22 mouse cellular contexts compared by ENCODE assay signal in genomic region chr9:18226644-18227043, GRCm38 (mm10).
DNase-seq lines count a peak whose midpoint lies in the region; ATAC-seq lines count a peak whose summit lies in the region.
"Had no signal": no experiment of that assay in that cellular context is flagged by ENCODE, and none has a peak within 500 bp of the region (broad histone marks: within the 10 kb centered on the region; RNA-seq: fewer than 3 reads in every experiment).

No protein-coding gene starts in this region.

- H3K27me3 ChIP-seq in liver, embryonic 12.5 days (replicated peaks), result no peaks in the 10 kb centered on the region
- no peaks in the 10 kb centered on the region for H3K27me3 ChIP-seq in liver, embryonic 13.5 days
- H3K27me3 ChIP-seq in liver, embryonic 15.5 days, result no peaks in the 10 kb centered on the region
- H3K27me3 ChIP-seq in heart, embryonic 11.5 days (ENCODE audit: control insufficient read depth, insufficient read depth, low read length), result no peaks in the 10 kb centered on the region
- no peaks in the 10 kb centered on the region for H3K27me3 ChIP-seq in forebrain, embryonic 15.5 days
- H3K27me3 ChIP-seq: embryonic facial prominence, embryonic 12.5 days; forebrain, embryonic 13.5 days; Patski had no signal

- no peaks in the 10 kb centered on the region for H3K4me1 ChIP-seq in liver, embryonic 12.5 days
- no peaks in the 10 kb centered on the region for H3K4me1 ChIP-seq in liver, embryonic 13.5 days (replicated peaks)
- H3K4me1 ChIP-seq in liver, embryonic 15.5 days (replicated peaks), result no peaks in the 10 kb centered on the region
- H3K4me1 ChIP-seq in heart, embryonic 11.5 days (ENCODE audit: control insufficient read depth, insufficient read depth, low read length), result no peaks in the 10 kb centered on the region
- peaks cover 2% of the 10 kb centered on the region; the same call in 1 of the 2 replicates for H3K4me1 ChIP-seq in forebrain, embryonic 15.5 days
- H3K4me1 ChIP-seq: embryonic facial prominence, embryonic 10.5 days; embryonic facial prominence, embryonic 12.5 days; forebrain, embryonic 13.5 days had no signal

- H3K36me3 ChIP-seq in liver, embryonic 12.5 days, result no peaks in the 10 kb centered on the region
- no peaks in the 10 kb centered on the region for H3K36me3 ChIP-seq in liver, embryonic 13.5 days
- no peaks in the 10 kb centered on the region for H3K36me3 ChIP-seq in liver, embryonic 15.5 days (replicated peaks)
- H3K36me3 ChIP-seq in heart, embryonic 11.5 days (ENCODE audit: control insufficient read depth, insufficient read depth, low read length), result no peaks in the 10 kb centered on the region
- no peaks in the 10 kb centered on the region for H3K36me3 ChIP-seq in forebrain, embryonic 15.5 days
- H3K36me3 ChIP-seq: embryonic facial prominence, embryonic 10.5 days; embryonic facial prominence, embryonic 12.5 days had no signal

- H3K27ac ChIP-seq in liver, embryonic 12.5 days, result no peak overlapping the region
- H3K27ac ChIP-seq in liver, embryonic 13.5 days, result no peak overlapping the region
- H3K27ac ChIP-seq in liver, embryonic 15.5 days (replicated peaks), result no peak overlapping the region
- no peak overlapping the region for H3K27ac ChIP-seq in heart, embryonic 11.5 days (ENCODE audit: low read depth, low read length)
- H3K27ac ChIP-seq in forebrain, embryonic 15.5 days (replicated peaks), result no peak overlapping the region
- H3K27ac ChIP-seq: embryonic facial prominence, embryonic 10.5 days; embryonic facial prominence, embryonic 12.5 days; forebrain, embryonic 13.5 days had no signal

- no peak overlapping the region for H3K4me3 ChIP-seq in liver, embryonic 12.5 days
- H3K4me3 ChIP-seq in liver, embryonic 13.5 days (replicated peaks), result no peak overlapping the region
- no peak overlapping the region for H3K4me3 ChIP-seq in liver, embryonic 15.5 days (replicated peaks)
- no peak overlapping the region for H3K4me3 ChIP-seq in heart, embryonic 11.5 days (ENCODE audit: low read depth, low read length)
- no peak overlapping the region for H3K4me3 ChIP-seq in forebrain, embryonic 15.5 days
- H3K4me3 ChIP-seq: embryonic facial prominence, embryonic 10.5 days; embryonic facial prominence, embryonic 12.5 days; forebrain, embryonic 13.5 days had no signal

- no peak overlapping the region for H3K9ac ChIP-seq in liver, embryonic 12.5 days
- no peak overlapping the region for H3K9ac ChIP-seq in liver, embryonic 13.5 days
- no peak overlapping the region for H3K9ac ChIP-seq in liver, embryonic 15.5 days
- no peak overlapping the region for H3K9ac ChIP-seq in heart, embryonic 11.5 days (ENCODE audit: low read depth, low read length)
- no peak overlapping the region for H3K9ac ChIP-seq in forebrain, embryonic 15.5 days (replicated peaks)
- H3K9ac ChIP-seq: embryonic facial prominence, embryonic 12.5 days; forebrain, embryonic 13.5 days had no signal

- no peaks in the 10 kb centered on the region for H3K9me3 ChIP-seq in liver, embryonic 12.5 days (replicated peaks)
- no peaks in the 10 kb centered on the region for H3K9me3 ChIP-seq in liver, embryonic 13.5 days (replicated peaks)
- H3K9me3 ChIP-seq in liver, embryonic 15.5 days (replicated peaks), result 0 out of 2 replicates have a peak, but pooled peaks cover 4% of the 10 kb centered on the region
- H3K9me3 ChIP-seq in heart, embryonic 11.5 days (replicated peaks; ENCODE audit: control insufficient read depth, low read length), result peaks cover 5% of the 10 kb centered on the region; the same call in 1 of the 2 replicates
- no peaks in the 10 kb centered on the region for H3K9me3 ChIP-seq in forebrain, embryonic 15.5 days
- H3K9me3 ChIP-seq: embryonic facial prominence, embryonic 12.5 days had no signal

- H3K4me2 ChIP-seq in liver, embryonic 12.5 days, result no peak overlapping the region
- H3K4me2 ChIP-seq in liver, embryonic 13.5 days, result no peak overlapping the region
- no peak overlapping the region for H3K4me2 ChIP-seq in liver, embryonic 15.5 days
- no peak overlapping the region for H3K4me2 ChIP-seq in heart, embryonic 11.5 days
- no peak overlapping the region for H3K4me2 ChIP-seq in forebrain, embryonic 15.5 days (replicated peaks)
- H3K4me2 ChIP-seq: embryonic facial prominence, embryonic 12.5 days; forebrain, embryonic 13.5 days had no signal

- peak; percentile 66 for ATAC-seq in liver, embryonic 12.5 days
- ATAC-seq in liver, embryonic 13.5 days (ENCODE audit: low read depth), result peak; percentile 57
- peak; percentile 15; the same call in 1 of the 2 replicates for ATAC-seq in liver, embryonic 15.5 days (ENCODE audit: insufficient read depth)
- ATAC-seq in megakaryocyte-erythroid progenitor cell, adult 5-6 weeks (replicated peaks; ENCODE audit: low FRiP score, low TSS enrichment, poor library complexity, severe bottlenecking), result peak; percentile 87
- no peak for ATAC-seq in heart, embryonic 11.5 days (replicated peaks; ENCODE audit: insufficient number of reproducible peaks, low FRiP score, low TSS enrichment)
- no peak for ATAC-seq in forebrain, embryonic 15.5 days (replicated peaks)
- ATAC-seq: activated CD4-positive, CD25-positive, alpha-beta regulatory T cell, adult 4 months; forebrain, embryonic 13.5 days; forebrain, embryonic 16.5 days; Patski had no signal

- no peak for DNase-seq in liver
- no peak for DNase-seq in liver, embryonic 13.5 days
- DNase-seq in urinary bladder, postnatal 10 days (ENCODE audit: low spot score), result no peak
- DNase-seq: adrenal gland, adult 8-10 months; adrenal gland, postnatal 14 days; adrenal gland, postnatal 36 days; cerebellum, adult 11-12 months; cerebellum, adult 8-10 months; cerebellum, adult 9-11 months; cerebellum, postnatal 14 days; cerebellum, postnatal 36 days had no signal

Comparison
In these comparisons a context has a peak if more than half of its experiments do, and no peak if none do; other contexts are left out.
1. ATAC-seq: peak in liver, embryonic 12.5 days (single experiment), liver, embryonic 13.5 days (single experiment), liver, embryonic 15.5 days (single experiment) and megakaryocyte-erythroid progenitor cell, adult 5-6 weeks (single experiment); none in heart, embryonic 11.5 days (single experiment) and forebrain, embryonic 15.5 days (single experiment).